Mouse (Mus musculus): Measurements from ENCODE around the gene Tecpr2. TPM values are rescaled to one million over a fixed set of nuclear protein-coding genes. Genes with fewer than 3 reads are reported as not detected.

Tecpr2 gene
- total RNA-seq, 2 experiments from 2014 or later: 5.2 to 5.7 TPM

- intact Hi-C loops (cut with DNase I): no loop called here
- no peak for DNase-seq (ENCODE audit: low spot score)
Observed at GRCm38 (mm10) chr12:110860293-110860692, 28.8 kb upstream of the Tecpr2 start.

GRCm38 (mm10) chr12:110861256-110861655 lies 27.8 kb upstream of the Tecpr2 start:
- DNase-seq (ENCODE audit: low spot score): no peak
- intact Hi-C loops (cut with DNase I): no loop called here

GRCm38 (mm10) chr12:110864008-110864407 lies 25.1 kb upstream of the Tecpr2 start:
- intact Hi-C loops (cut with DNase I): no loop called here
- no peak for DNase-seq (ENCODE audit: low spot score)

GRCm38 (mm10) chr12:110865571-110865970 lies 23.5 kb upstream of the Tecpr2 start:
- no peak for DNase-seq (ENCODE audit: low spot score)
- intact Hi-C loops (cut with DNase I): no loop called here

GRCm38 (mm10) chr12:110865989-110866388 lies 23.1 kb upstream of the Tecpr2 start:
- DNase-seq (ENCODE audit: low spot score): no peak

GRCm38 (mm10) chr12:110870107-110870506 lies 19.0 kb upstream of the Tecpr2 start:
- intact Hi-C loops (cut with DNase I): no loop called here
- DNase-seq (ENCODE audit: low spot score): no peak

More at GRCm38 (mm10) chr12:110865989-110866388, 23.1 kb upstream of the Tecpr2 start:
- intact Hi-C loops (cut with DNase I): no loop called here

- intact Hi-C loops (cut with DNase I): no loop called here
- DNase-seq (ENCODE audit: low spot score): no peak
Observed at GRCm38 (mm10) chr12:110871247-110871646, 17.8 kb upstream of the Tecpr2 start.

- no peak for DNase-seq (ENCODE audit: low spot score)
- intact Hi-C loops (cut with DNase I): no loop called here
Observed at GRCm38 (mm10) chr12:110875351-110875750, 13.7 kb upstream of the Tecpr2 start.

GRCm38 (mm10) chr12:110882291-110882690 lies 6.8 kb upstream of the Tecpr2 start:
- intact Hi-C loops (cut with DNase I): no loop called here
- no peak for DNase-seq (ENCODE audit: low spot score)

- no peak for DNase-seq (ENCODE audit: low spot score)
- intact Hi-C loops (cut with DNase I): no loop called here
Observed at GRCm38 (mm10) chr12:110885251-110885650, 3.8 kb upstream of the Tecpr2 start.

GRCm38 (mm10) chr12:110888106-110888505 lies 958 bp upstream of the Tecpr2 start:
- DNase-seq (ENCODE audit: low spot score): no peak
- intact Hi-C loops (cut with DNase I): no loop called here

- DNase-seq (ENCODE audit: low spot score): no peak
- intact Hi-C loops (cut with DNase I): no loop called here
Observed at GRCm38 (mm10) chr12:110888606-110889005, 458 bp upstream of the Tecpr2 start.

- intact Hi-C loops (cut with DNase I): no loop called here
- no peak for DNase-seq (ENCODE audit: low spot score)
Observed at GRCm38 (mm10) chr12:110891887-110892286, 2.8 kb downstream of the Tecpr2 start.

- intact Hi-C loops (cut with DNase I): no loop called here
- DNase-seq (ENCODE audit: low spot score): no peak
Observed at GRCm38 (mm10) chr12:110902106-110902505, 13.0 kb downstream of the Tecpr2 start.

GRCm38 (mm10) chr12:110903536-110903935 lies 14.5 kb downstream of the Tecpr2 start:
- DNase-seq (ENCODE audit: low spot score): no peak
- intact Hi-C loops (cut with DNase I): no loop called here

- no peak for DNase-seq (ENCODE audit: low spot score)
- intact Hi-C loops (cut with DNase I): no loop called here
Observed at GRCm38 (mm10) chr12:110907845-110908244, 18.8 kb downstream of the Tecpr2 start.

GRCm38 (mm10) chr12:110909962-110910361 lies 20.9 kb downstream of the Tecpr2 start:
- intact Hi-C loops (cut with DNase I): no loop called here
- no peak for DNase-seq (ENCODE audit: low spot score)

GRCm38 (mm10) chr12:110915761-110916160 lies 26.7 kb downstream of the Tecpr2 start:
- no peak for DNase-seq (ENCODE audit: low spot score)
- intact Hi-C loops (cut with DNase I): no loop called here

- no peak for DNase-seq (ENCODE audit: low spot score)
- intact Hi-C loops (cut with DNase I): no loop called here
Observed at GRCm38 (mm10) chr12:110920254-110920653, 31.2 kb downstream of the Tecpr2 start.

- intact Hi-C loops (cut with DNase I): no loop called here
Observed at GRCm38 (mm10) chr12:110921572-110921971, 32.5 kb downstream of the Tecpr2 start.

GRCm38 (mm10) chr12:110932820-110933219 lies 43.8 kb downstream of the Tecpr2 start:
- intact Hi-C loops (cut with DNase I): no loop called here
- no peak for DNase-seq (ENCODE audit: low spot score)

More at GRCm38 (mm10) chr12:110921572-110921971, 32.5 kb downstream of the Tecpr2 start:
- DNase-seq (ENCODE audit: low spot score): no peak

GRCm38 (mm10) chr12:110935983-110936620 lies 47.0 kb downstream of the Tecpr2 start:
- DNase-seq (ENCODE audit: low spot score): peak; percentile 56
- intact Hi-C loops (cut with DNase I): loop anchor here (1.0 kb wide), 1 partner anchor 56 kb away; no protein-coding TSS in a partner anchor
